Mouse (Mus musculus): Measurements from ENCODE around the gene Cacna1g. TPM values are rescaled to one million over a fixed set of nuclear protein-coding genes. Genes with fewer than 3 reads are reported as not detected.

Cacna1g gene
- total and polyA plus RNA-seq, 2 experiments from 2014 or later = 13.2 to 94.6 TPM

DNA sequence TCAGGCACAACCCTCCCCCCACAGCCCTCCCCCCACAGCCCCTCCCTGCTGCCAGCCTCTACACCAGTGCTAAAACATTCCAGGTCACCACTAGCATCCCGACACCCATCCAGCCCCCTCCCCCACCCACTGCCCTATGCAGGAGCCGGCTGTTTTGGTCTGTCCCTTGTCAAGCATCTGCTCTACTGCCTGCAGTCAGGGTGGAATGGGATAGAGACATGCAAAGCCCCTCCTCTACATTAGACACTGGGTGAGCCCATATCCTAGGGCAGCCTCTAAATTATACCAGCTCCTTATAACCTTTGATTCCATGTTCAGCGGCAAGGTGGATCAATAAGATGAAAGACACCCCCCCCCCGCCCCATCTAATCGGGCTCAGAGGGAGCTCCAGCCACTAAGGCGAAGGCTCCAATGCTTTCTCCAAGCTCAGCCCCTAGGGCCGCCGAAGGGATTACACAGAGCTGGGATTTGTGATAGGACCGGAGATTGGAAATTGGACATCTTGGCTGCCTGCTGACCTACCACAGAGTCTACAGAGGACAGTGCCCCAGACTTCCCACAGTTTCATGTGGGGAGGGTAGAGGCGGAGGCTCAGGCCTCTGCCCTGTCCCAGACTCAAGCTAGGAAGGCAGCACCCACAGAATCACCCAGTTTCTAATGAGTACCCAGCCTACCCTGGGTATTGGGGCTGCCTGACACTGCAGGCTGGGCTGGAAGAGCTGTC lies 54.8 kb downstream of the Cacna1g start:
- H3K9ac ChIP-seq (replicated peaks; ENCODE audit: low read length, poor library complexity, severe bottlenecking) = no peak overlapping the region
- H3K4me3 ChIP-seq (ENCODE audit: low read depth, low read length) = no peak overlapping the region
- 37% methylated on average over 10 of the region's 10 CpGs for WGBS
- DNase-seq (ENCODE audit: low spot score) (no peak), ATAC-seq (ENCODE audit: low FRiP score) (no peak; the same call in 1 of the 2 replicates)
- H3K4me2 ChIP-seq (ENCODE audit: low read depth, low read length, poor library complexity, severe bottlenecking) = no peak overlapping the region
- peaks cover 40% of the 10 kb centered on the region for H3K36me3 ChIP-seq (ENCODE audit: insufficient read depth, low read length)
- no peak overlapping the region for H3K27ac ChIP-seq (ENCODE audit: low read depth, low read length)
- H3K4me1 ChIP-seq (ENCODE audit: insufficient read depth, low read length) = 0 out of 2 replicates have a peak, but pooled peaks cover 3% of the 10 kb centered on the region
- no peaks in the 10 kb centered on the region for H3K27me3 ChIP-seq (ENCODE audit: insufficient read depth, low read length)
- no peak for TF ChIP-seq CTCF (IDR thresholded peaks at IDR 0.05)
- H3K9me3 ChIP-seq (ENCODE audit: low read length) = no peaks in the 10 kb centered on the region

DNA sequence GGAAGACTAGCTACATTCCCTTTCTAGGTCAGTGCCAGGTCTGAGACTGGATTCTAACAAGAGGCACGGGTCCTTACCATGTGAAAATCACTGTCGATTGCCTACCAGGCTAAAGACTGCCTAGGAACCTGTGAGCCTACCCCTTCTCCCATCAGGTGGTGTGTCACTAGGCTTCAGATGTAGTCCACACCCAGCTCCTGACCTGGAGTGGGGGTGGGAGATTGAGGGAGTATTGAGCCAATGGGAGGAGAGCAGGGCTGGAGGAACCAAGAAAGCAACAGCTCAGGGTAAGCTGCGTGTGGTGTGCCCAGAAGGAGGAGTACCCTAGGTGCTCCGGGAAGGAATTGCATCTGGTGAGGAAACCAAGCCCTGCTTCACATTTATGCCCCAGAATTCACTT lies 60.0 kb downstream of the Cacna1g start:
- ATAC-seq (ENCODE audit: low FRiP score) (no peak), DNase-seq (ENCODE audit: low spot score) (no peak)
- Histone ChIP-seq H3K9me3 (ENCODE audit: low read length) (no peaks in the 10 kb centered on the region), H3K4me1 (ENCODE audit: insufficient read depth, low read length) (0 out of 2 replicates have a peak, but pooled peaks cover 4% of the 10 kb centered on the region), H3K4me2 (ENCODE audit: low read depth, low read length, poor library complexity, severe bottlenecking) (no peak overlapping the region), H3K27ac (ENCODE audit: low read depth, low read length) (no peak overlapping the region; the same call in 1 of the 2 replicates), H3K9ac (replicated peaks; ENCODE audit: low read length, poor library complexity, severe bottlenecking) (peak overlapping the region; percentile 19; the same call in 1 of the 2 replicates), H3K4me3 (ENCODE audit: low read depth, low read length) (no peak overlapping the region), H3K36me3 (ENCODE audit: insufficient read depth, low read length) (peaks cover 45% of the 10 kb centered on the region), H3K27me3 (ENCODE audit: insufficient read depth, low read length) (no peaks in the 10 kb centered on the region)
- no peak for TF ChIP-seq CTCF (IDR thresholded peaks at IDR 0.05)
- 17% methylated on average over 4 of the region's 4 CpGs for WGBS

DNA sequence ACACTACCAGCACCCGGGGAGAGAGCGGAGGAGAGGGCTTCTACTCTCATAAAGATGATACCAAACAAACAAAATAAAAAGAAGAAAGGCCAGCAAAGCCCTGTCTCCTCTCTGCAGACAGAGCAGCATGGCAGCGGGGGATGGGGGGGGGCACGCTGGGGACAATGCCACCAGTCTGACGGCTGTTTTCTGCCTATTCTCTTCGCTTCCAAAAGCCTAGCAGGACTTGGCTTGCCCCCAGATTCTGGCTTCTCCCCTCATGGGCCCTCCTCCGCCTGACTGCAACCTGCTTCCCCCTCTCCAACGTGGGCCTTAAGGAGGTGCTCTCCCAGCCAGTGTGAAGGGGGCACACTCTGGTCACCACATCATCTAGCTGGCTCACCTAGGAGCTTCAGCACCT lies 60.5 kb downstream of the Cacna1g start:
- ATAC-seq (ENCODE audit: low FRiP score) = peak; percentile 50; the same call in 1 of the 2 replicates
- H3K4me1 ChIP-seq (ENCODE audit: insufficient read depth, low read length) = 0 out of 2 replicates have a peak, but pooled peaks cover 4% of the 10 kb centered on the region
- H3K9me3 ChIP-seq (ENCODE audit: low read length) = no peaks in the 10 kb centered on the region
- no peak for TF ChIP-seq CTCF (IDR thresholded peaks at IDR 0.05)
- H3K4me3 ChIP-seq (ENCODE audit: low read depth, low read length) = no peak overlapping the region
- H3K9ac ChIP-seq (replicated peaks; ENCODE audit: low read length, poor library complexity, severe bottlenecking) = peak overlapping the region; percentile 19; the same call in 1 of the 2 replicates
- H3K27ac ChIP-seq (ENCODE audit: low read depth, low read length) = peak overlapping the region; percentile 13; the same call in 1 of the 2 replicates
- peak overlapping the region; percentile 21; the same call in 1 of the 2 replicates for H3K4me2 ChIP-seq (ENCODE audit: low read depth, low read length, poor library complexity, severe bottlenecking)
- WGBS = 15% methylated on average over 8 of the region's 8 CpGs
- peak; percentile 79 for DNase-seq (ENCODE audit: low spot score)
- H3K27me3 ChIP-seq (ENCODE audit: insufficient read depth, low read length) = no peaks in the 10 kb centered on the region
- peaks cover 41% of the 10 kb centered on the region for H3K36me3 ChIP-seq (ENCODE audit: insufficient read depth, low read length)

DNA sequence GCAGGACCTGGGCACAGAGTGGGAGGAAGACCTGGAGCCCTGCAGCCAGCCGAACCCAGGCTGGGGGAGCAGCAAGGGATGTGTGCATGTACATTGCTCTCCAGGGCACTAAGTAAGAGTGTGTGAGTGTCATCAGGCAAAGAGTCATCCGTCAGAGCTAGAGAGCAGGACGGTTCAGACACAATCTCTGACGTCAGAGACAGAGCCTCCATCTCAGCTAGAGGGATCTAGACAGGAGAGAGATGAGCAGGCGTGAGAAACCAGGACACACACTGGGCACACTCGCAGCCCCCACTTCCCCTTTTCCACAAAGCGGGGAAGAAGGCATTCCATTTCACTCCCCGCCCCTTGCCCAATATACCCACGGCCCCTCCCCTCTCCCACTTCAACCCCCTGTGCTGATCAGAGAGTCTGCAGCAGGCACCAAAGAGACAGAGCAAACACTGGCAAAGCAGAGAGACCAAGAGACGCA lies 61.0 kb downstream of the Cacna1g start:
- Histone ChIP-seq H3K4me3 (ENCODE audit: low read depth, low read length) (no peak overlapping the region), H3K36me3 (ENCODE audit: insufficient read depth, low read length) (peaks cover 38% of the 10 kb centered on the region), H3K4me1 (ENCODE audit: insufficient read depth, low read length) (0 out of 2 replicates have a peak, but pooled peaks cover 4% of the 10 kb centered on the region), H3K9me3 (ENCODE audit: low read length) (no peaks in the 10 kb centered on the region), H3K4me2 (ENCODE audit: low read depth, low read length, poor library complexity, severe bottlenecking) (peak overlapping the region; percentile 21; the same call in 1 of the 2 replicates), H3K9ac (replicated peaks; ENCODE audit: low read length, poor library complexity, severe bottlenecking) (peak overlapping the region; percentile 19; the same call in 1 of the 2 replicates), H3K27ac (ENCODE audit: low read depth, low read length) (peak overlapping the region; percentile 13; the same call in 1 of the 2 replicates), H3K27me3 (ENCODE audit: insufficient read depth, low read length) (no peaks in the 10 kb centered on the region)
- no peak for DNase-seq (ENCODE audit: low spot score)
- peak; percentile 35 for ATAC-seq (ENCODE audit: low FRiP score)
- WGBS = 16% methylated on average over 10 of the region's 10 CpGs
- no peak for TF ChIP-seq CTCF (IDR thresholded peaks at IDR 0.05)

DNA sequence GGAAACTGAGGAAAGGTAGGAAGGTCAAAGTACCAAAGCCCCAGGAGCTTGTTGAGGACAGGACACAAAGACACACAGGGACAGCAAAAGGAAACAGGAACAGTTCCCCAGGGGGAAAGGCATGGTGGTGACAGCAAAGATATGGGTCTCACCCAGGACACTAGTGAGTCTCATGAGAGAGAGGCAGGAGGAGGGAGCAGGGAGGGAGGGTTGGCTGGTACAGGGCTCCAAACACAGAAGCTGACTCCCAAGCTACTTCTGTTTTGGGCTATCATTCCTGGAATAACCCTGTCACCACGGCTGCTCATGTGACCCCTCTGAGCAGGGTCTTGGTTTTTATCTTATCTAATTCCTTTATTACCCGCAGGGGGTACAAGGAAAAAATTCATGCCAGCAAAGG lies 61.4 kb downstream of the Cacna1g start:
- no peak overlapping the region for H3K9ac ChIP-seq (replicated peaks; ENCODE audit: low read length, poor library complexity, severe bottlenecking)
- TF ChIP-seq CTCF (IDR thresholded peaks at IDR 0.05) = no peak
- ATAC-seq (ENCODE audit: low FRiP score) (no peak), DNase-seq (ENCODE audit: low spot score) (no peak)
- no peaks in the 10 kb centered on the region for H3K9me3 ChIP-seq (ENCODE audit: low read length)
- H3K4me3 ChIP-seq (ENCODE audit: low read depth, low read length) = no peak overlapping the region
- H3K27me3 ChIP-seq (ENCODE audit: insufficient read depth, low read length) = no peaks in the 10 kb centered on the region
- no peak overlapping the region for H3K4me2 ChIP-seq (ENCODE audit: low read depth, low read length, poor library complexity, severe bottlenecking)
- peaks cover 38% of the 10 kb centered on the region for H3K36me3 ChIP-seq (ENCODE audit: insufficient read depth, low read length)
- WGBS = 48% methylated on average over 2 of the region's 2 CpGs
- H3K4me1 ChIP-seq (ENCODE audit: insufficient read depth, low read length) = 0 out of 2 replicates have a peak, but pooled peaks cover 4% of the 10 kb centered on the region
- no peak overlapping the region for H3K27ac ChIP-seq (ENCODE audit: low read depth, low read length)

DNA sequence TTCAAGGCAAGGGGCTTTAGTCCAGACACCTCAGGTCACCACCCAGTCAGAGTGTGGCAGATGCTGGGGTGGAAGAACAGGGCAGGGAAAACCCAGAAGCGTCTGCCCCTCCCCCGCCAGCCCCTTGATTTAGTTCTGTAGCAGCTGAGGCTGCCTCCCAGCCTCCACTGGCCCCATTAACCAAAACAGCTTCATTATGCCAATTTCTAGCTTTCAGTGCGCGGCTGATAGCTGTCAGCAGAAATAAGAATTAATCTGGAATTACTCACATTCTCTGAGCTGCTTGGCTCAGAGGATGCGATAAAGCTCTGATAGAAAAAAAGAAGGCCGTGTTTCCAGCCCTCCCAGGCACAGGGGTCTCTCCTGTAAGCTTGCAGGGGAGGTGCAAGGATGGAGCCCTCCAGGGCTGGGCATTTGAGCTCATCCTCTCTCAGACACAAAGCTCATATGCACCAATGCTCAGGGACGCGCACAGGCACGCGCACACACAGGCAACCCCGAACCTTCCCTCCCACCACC lies 66.1 kb downstream of the Cacna1g start:
- 18% methylated on average over 11 of the region's 11 CpGs for WGBS
- 0 out of 2 replicates have a peak, but pooled peaks cover 3% of the 10 kb centered on the region for H3K4me1 ChIP-seq (ENCODE audit: insufficient read depth, low read length)
- H3K4me2 ChIP-seq (ENCODE audit: low read depth, low read length, poor library complexity, severe bottlenecking) = no peak overlapping the region
- no peak for TF ChIP-seq CTCF (IDR thresholded peaks at IDR 0.05)
- ATAC-seq (ENCODE audit: low FRiP score) = 0 out of 2 replicates have a peak, but pooled peaks have one; percentile 48
- H3K9me3 ChIP-seq (ENCODE audit: low read length) = no peaks in the 10 kb centered on the region
- H3K27me3 ChIP-seq (ENCODE audit: insufficient read depth, low read length) = no peaks in the 10 kb centered on the region
- no peak overlapping the region for H3K4me3 ChIP-seq (ENCODE audit: low read depth, low read length)
- peaks cover 17% of the 10 kb centered on the region for H3K36me3 ChIP-seq (ENCODE audit: insufficient read depth, low read length)
- DNase-seq (ENCODE audit: low spot score) = peak; percentile 51
- peak overlapping the region; percentile 58 for H3K27ac ChIP-seq (ENCODE audit: low read depth, low read length)
- no peak overlapping the region for H3K9ac ChIP-seq (replicated peaks; ENCODE audit: low read length, poor library complexity, severe bottlenecking)

Data from midbrain, postnatal 0 days (tissue).